Mouse (Mus musculus) limb, embryonic 11.5 days (tissue): ENCODE data around the gene Dll3. TPM values are rescaled to one million over a fixed set of nuclear protein-coding genes. Genes with fewer than 3 reads are reported as not detected.

Experiments used
- ATAC-seq: fragments of 200-750 bp; cut with Nextera tagmentation; 2 replicates; pipeline ENCODE4 v1.8.0; 2017; ENCODE audit warnings: low read depth; ENCODE audit not compliant: insufficient number of reproducible peaks, low FRiP score, low TSS enrichment
- DNase-seq: peaks from one replicate; pipeline ENCODE4 v3.0.0-alpha.2; 2015; ENCODE audit warnings: low spot score
- H3K27ac ChIP-seq: fragments of 300-500 bp; sonication (generic); replicated peaks from 2 replicates; pipeline ENCODE4 v1.5.1; 2014; ENCODE audit warnings: low read depth, mild to moderate bottlenecking, low read length
- H3K27me3 ChIP-seq: fragments of 300-500 bp; sonication (generic); 2 replicates; pipeline ENCODE4 v1.6.1; 2014; ENCODE audit warnings: mild to moderate bottlenecking, low read length, mixed read lengths; ENCODE audit not compliant: control insufficient read depth, insufficient read depth
- H3K36me3 ChIP-seq: fragments of 300-500 bp; sonication (generic); 2 replicates; pipeline ENCODE4 v1.6.1; 2014; ENCODE audit warnings: mild to moderate bottlenecking, low read length, moderate library complexity, mixed read lengths; ENCODE audit not compliant: control insufficient read depth, insufficient read depth
- H3K4me1 ChIP-seq: fragments of 300-500 bp; sonication (generic); 2 replicates; pipeline ENCODE4 v1.6.1; 2014; ENCODE audit warnings: low read length, mixed read lengths; ENCODE audit not compliant: control insufficient read depth, insufficient read depth
- H3K4me2 ChIP-seq: fragments of 300-500 bp; sonication (generic); 2 replicates; pipeline ENCODE4 v1.6.1; 2014; ENCODE audit warnings: low read depth, mild to moderate bottlenecking, moderate library complexity; ENCODE audit not compliant: severe bottlenecking
- H3K4me3 ChIP-seq: fragments of 300-500 bp; sonication (generic); 2 replicates; pipeline ENCODE4 v1.5.1; 2014; ENCODE audit warnings: low read depth, low read length
- H3K9ac ChIP-seq: fragments of 300-500 bp; sonication (generic); 2 replicates; pipeline ENCODE4 v1.6.1; 2014; ENCODE audit warnings: mild to moderate bottlenecking, low read length
- H3K9me3 ChIP-seq: fragments of 300-500 bp; sonication (generic); 2 replicates; pipeline ENCODE4 v1.6.1; 2016; ENCODE audit warnings: low read length; ENCODE audit not compliant: control insufficient read depth
- WGBS: fragments of 180-500 bp; shearing (Covaris S2); extraction: QIAGEN DNeasy Blood & Tissue Kit; methylation state at CpG from one replicate; pipeline ENCODE4 v1.1.7; 2014; 5-methylcytosine and 5-hydroxymethylcytosine counted together
- polyA plus RNA-seq: library from polyadenylated mRNA; unstranded; fragments of >200 nt; fragmentation: Nextera tagmentation; extraction: Ambion mirVana; gene quantifications from 2 replicates; pipeline ENCODE4 v1.2.1, GENCODE M21; 2014

Dll3 gene
- polyA plus RNA-seq, 1 experiment from 2014 or later, result 2.7 TPM

DNA sequence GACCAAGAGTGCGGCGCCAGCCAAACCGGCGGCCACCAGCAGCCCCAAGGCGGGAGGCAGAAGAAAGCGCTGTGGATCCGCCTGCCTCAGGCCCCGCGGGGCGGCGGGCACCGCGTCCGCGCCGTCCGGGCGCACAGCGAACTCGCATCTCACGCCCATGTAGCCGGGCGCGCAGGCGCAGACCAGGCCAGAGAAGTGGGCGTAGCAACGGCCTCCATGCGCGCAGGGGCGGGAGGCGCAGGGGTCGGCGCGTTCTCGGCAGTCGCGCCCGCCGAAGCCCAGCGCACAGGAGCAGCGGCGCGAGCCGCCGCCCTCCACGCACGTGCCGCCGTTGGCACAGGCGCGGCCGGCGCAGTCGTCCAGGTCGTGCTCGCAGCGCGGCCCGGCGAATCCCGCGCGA is 7.6 kb downstream of the Dll3 start:
- Histone ChIP-seq H3K27ac (no peak overlapping the region), H3K27me3 (peaks cover 59% of the 10 kb centered on the region), H3K4me1 (peaks cover 3% of the 10 kb centered on the region; the same call in 1 of the 2 replicates), H3K4me2 (peak overlapping the region; percentile 76), H3K36me3 (no peaks in the 10 kb centered on the region), H3K4me3 (peak overlapping the region; percentile 31), H3K9ac (peak overlapping the region; percentile 40), H3K9me3 (no peaks in the 10 kb centered on the region)
- 3% methylated on average over 61 of the region's 63 CpGs for WGBS
- no peak for ATAC-seq
- DNase-seq, result peak; percentile 82

DNA sequence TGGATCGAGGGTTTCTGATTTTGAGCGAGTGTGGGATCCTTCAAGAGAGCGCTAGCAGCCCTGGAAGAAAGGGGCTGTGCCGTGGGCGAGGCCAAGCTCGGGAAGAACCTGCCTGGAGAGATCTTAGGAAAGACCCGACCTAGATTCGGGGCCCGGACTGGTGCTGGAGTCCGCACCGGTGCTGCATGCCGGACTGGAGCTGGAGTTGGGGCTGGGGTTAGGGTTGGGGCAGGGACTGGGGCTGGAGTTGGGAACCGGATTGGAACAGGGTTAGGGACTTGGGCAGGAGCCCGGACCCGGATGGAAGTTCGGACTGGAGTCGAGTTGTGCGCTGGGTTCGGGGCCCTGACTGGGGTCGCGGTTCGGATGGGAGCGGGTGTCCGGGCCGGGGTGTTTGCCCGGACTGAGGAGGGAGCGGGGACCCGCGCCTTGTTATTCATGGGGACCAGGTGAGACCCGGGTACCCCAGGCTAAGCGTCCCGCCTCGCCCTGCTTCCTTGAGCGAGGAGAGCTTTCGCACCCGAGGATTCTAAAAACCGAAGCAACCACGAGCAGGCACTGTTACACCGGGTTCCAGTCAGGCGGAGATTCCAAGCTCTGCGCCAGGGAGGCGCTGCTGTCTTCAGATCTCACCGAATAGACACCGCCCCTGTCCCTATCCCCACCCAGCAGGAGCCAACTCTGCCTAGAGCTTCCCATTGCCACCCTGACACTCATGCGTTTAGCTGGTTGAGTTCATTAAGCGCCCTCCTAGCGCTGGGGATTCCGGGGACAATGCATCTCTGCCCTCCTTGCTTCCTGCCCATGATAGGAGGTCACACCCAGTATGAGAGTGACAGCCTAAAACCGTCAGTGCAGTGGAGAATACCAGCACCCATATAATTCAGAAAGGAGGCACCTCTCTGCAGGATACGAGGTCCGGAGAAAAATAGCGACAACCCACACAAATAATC is 11.1 kb downstream of the Dll3 start, which contains the start of gene Selenov:
Selenov (minus strand) TSS at position 549 of the 953 bp plus-strand sequence.
- DNase-seq (peak; percentile 50), ATAC-seq (peak; percentile 28; the same call in 1 of the 2 replicates)
- Histone ChIP-seq H3K27ac (no peak within 1 kb of the TSS), H3K36me3 (no peaks in the 10 kb centered on the region), H3K9me3 (no peaks in the 10 kb centered on the region), H3K27me3 (peaks cover 55% of the 10 kb centered on the region), H3K4me2 (peak within 1 kb of the TSS; percentile 39), H3K9ac (no peak within 1 kb of the TSS), H3K4me1 (peaks cover 3% of the 10 kb centered on the region; the same call in 1 of the 2 replicates), H3K4me3 (peak within 1 kb of the TSS; percentile 17)
- WGBS, result 2% methylated on average over 52 of the region's 52 CpGs

DNA sequence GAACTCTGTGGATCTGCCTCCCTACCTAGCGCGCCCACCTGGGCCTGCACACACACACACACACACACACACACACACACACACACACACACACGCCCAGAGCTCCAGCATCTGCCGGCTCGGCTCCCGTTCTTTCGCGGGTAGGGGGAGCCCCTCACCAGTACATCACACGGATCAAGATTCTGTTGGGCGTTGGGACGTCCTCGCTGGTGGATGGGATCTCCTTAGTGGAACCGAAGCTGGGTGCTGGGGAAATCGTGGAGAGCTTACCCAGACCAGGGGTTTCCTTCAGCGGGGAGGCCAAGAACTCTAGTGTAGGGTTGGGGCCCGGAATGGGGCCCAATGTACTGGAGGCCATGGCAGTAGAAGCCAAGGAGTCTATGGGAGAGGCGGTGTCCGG is 11.9 kb downstream of the Dll3 start:
- DNase-seq (no peak), ATAC-seq (no peak)
- H3K27ac ChIP-seq, result no peak overlapping the region

DNA sequence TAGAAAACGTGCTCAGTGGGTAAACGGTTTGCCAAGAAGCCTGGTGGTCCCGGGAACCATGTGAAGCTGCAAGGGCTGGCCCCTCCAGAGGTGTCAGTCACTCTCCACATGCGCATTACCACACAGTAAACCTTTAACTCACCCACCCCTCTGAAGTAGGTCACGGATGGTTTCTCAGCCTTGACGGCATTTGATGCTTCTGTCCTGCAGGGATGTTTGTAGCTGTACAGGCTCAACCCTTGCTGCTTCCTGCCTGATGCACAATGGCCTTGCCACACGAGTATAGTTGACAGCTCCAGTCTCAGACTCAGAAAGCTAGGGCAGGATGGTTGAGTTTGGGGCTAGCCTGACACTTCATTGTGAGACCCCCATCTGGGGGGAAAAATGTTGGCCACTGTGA is 21.4 kb downstream of the Dll3 start:
- ATAC-seq, result no peak
- H3K27ac ChIP-seq, result no peak overlapping the region
- WGBS, result 79% methylated on average over 7 of the region's 7 CpGs

More for the DNA sequence above, 11.9 kb downstream of the Dll3 start:
- H3K36me3 ChIP-seq, result no peaks in the 10 kb centered on the region
- H3K9ac ChIP-seq, result no peak overlapping the region
- peaks cover 3% of the 10 kb centered on the region; the same call in 1 of the 2 replicates for H3K4me1 ChIP-seq
- peaks cover 55% of the 10 kb centered on the region for H3K27me3 ChIP-seq
- peak overlapping the region; percentile 17 for H3K4me3 ChIP-seq
- under 1% methylated on average over 18 of the region's 18 CpGs for WGBS
- H3K9me3 ChIP-seq, result no peaks in the 10 kb centered on the region
- peak overlapping the region; percentile 39 for H3K4me2 ChIP-seq

DNA sequence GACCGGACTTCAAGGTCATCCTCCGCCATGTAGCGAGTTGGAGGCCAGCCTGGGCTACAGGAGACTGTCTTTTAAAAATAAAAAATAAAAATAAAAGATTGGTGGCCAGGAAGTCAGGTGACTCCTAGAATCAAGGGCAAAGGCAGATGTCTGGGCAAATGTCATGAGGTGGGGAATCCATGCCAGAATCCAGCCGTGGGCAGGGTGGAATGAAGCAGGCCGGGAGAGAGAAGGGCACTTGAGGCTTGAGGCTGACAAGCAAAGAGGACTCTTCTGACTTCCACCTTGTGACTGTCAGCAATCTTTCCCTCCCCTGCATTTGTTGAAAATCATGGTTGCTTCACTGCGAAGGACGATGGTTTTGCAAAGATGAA is 23.8 kb downstream of the Dll3 start:
- ATAC-seq, result no peak
- Histone ChIP-seq H3K36me3 (no peaks in the 10 kb centered on the region), H3K4me2 (peak overlapping the region; percentile 84), H3K9ac (peak overlapping the region; percentile 91), H3K27ac (no peak overlapping the region), H3K9me3 (no peaks in the 10 kb centered on the region), H3K4me3 (peak overlapping the region; percentile 61), H3K4me1 (no peaks in the 10 kb centered on the region), H3K27me3 (no peaks in the 10 kb centered on the region)
- WGBS, result 85% methylated on average over 7 of the region's 7 CpGs
- DNase-seq, result no peak

More for the DNA sequence above, 21.4 kb downstream of the Dll3 start:
- Histone ChIP-seq H3K9ac (no peak overlapping the region), H3K4me1 (no peaks in the 10 kb centered on the region), H3K36me3 (no peaks in the 10 kb centered on the region), H3K4me3 (no peak overlapping the region), H3K4me2 (no peak overlapping the region), H3K27me3 (no peaks in the 10 kb centered on the region), H3K9me3 (no peaks in the 10 kb centered on the region)
- DNase-seq, result no peak

DNA sequence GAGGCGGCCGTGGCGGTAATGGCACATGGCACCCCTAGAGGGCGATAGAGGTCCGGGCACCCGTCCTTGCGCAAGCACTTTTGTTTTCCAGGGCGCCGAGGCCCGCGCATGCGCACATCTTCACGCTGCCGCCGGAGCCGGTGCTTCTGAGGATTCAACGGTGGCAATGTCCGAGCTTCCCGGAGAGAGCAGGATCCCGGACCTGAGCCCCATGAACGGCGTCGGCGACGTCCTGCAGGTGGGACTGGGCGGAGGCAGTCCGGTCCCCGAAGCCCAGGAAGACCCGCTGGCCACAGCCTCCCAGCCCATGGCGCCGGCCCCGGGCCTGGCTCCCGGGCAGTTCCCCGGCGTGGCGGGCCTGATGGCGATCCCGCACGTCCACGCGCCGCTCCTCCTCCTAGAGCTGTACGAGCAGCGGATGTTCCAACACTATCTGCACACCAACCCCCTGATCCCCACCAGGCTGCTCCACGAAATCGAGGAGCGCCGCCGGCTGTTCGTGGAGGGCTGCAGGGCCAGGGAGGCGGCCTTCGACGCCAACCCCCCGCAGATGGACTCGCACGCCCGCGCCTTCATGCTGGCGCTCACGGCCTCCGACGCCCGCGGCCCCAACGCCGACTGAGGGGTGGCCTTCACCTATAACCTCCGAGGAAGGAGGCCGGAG is 24.3 kb downstream of the Dll3 start, which contains the start of gene Eid2b:
Eid2b (plus strand) TSS at position 125 of the 664 bp plus-strand sequence.
- Histone ChIP-seq H3K9me3 (no peaks in the 10 kb centered on the region), H3K27ac (no peak within 1 kb of the TSS), H3K4me3 (peak within 1 kb of the TSS; percentile 61), H3K27me3 (no peaks in the 10 kb centered on the region), H3K4me1 (no peaks in the 10 kb centered on the region), H3K4me2 (peak within 1 kb of the TSS; percentile 84), H3K9ac (peak within 1 kb of the TSS; percentile 91), H3K36me3 (no peaks in the 10 kb centered on the region)
- ATAC-seq, result peak; percentile 63; the same call in 1 of the 2 replicates
- 3% methylated on average over 68 of the region's 68 CpGs for WGBS
- peak; percentile 98 for DNase-seq

DNA sequence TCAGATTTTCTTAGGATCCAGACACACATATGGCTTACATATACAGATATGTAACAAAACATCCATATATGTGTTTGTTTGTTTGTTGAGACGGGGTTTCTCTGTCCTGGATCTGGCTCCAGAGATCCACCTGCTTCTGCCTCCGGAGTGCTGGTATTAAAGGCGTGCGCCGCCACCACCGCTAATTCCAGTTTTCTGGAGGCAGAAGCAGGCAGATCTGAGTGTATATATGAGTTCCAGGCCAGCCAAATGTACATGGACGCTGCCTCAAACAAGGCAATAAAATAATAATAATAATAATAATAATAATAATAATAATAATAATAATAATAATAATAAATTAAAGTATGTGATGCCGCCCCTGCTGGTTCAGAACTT is 24.8 kb downstream of the Dll3 start:
- Histone ChIP-seq H3K27ac (no peak overlapping the region), H3K27me3 (no peaks in the 10 kb centered on the region), H3K4me1 (no peaks in the 10 kb centered on the region), H3K4me2 (no peak overlapping the region), H3K4me3 (no peak overlapping the region; the same call in 1 of the 2 replicates), H3K36me3 (no peaks in the 10 kb centered on the region), H3K9me3 (no peaks in the 10 kb centered on the region), H3K9ac (no peak overlapping the region)
- 61% methylated on average over 8 of the region's 8 CpGs for WGBS
- ATAC-seq (no peak), DNase-seq (no peak)

DNA sequence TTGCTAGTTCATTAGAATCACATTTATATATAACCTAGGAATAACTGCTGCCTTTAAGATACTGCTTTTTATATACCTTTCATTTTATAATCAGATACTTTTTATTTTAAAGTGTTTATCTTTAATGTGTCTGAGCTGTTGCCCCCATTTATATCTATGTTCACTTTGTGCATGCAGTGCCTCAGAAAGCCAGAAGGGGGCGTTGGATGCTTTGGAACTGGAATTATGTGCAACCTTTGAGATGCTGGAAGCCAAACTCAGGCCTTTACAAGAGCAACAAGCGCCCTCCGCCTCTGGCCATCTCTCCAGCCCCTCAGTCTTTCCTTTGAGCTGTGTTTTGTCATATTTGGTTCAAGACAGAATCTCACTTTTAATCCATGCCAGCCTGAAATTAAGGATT is 30.3 kb downstream of the Dll3 start:
- no peak overlapping the region for H3K4me3 ChIP-seq
- DNase-seq (no peak), ATAC-seq (no peak)
- no peaks in the 10 kb centered on the region for H3K27me3 ChIP-seq
- H3K9ac ChIP-seq, result no peak overlapping the region
- H3K36me3 ChIP-seq, result peaks cover 2% of the 10 kb centered on the region
- H3K4me1 ChIP-seq, result no peaks in the 10 kb centered on the region
- H3K9me3 ChIP-seq, result no peaks in the 10 kb centered on the region
- no peak overlapping the region for H3K4me2 ChIP-seq
- WGBS, result 65% methylated on average over 3 of the region's 3 CpGs
- H3K27ac ChIP-seq, result no peak overlapping the region
